Mouse (Mus musculus) brain, embryonic 14.5 days (tissue): ENCODE measurements at regions not wholly inside any gene's neighbourhood (a gene's known extent, or its start where the extent isn't known, plus 50 kb on each side); places are given as distances from the start of the nearest gene placed in this dataset.

Experiments
- CTCF ChIP-seq: fragments of 200-500 bp; IDR thresholded peaks from 2 replicates; pipeline ENCODE4 v1.5.1; 2012; ENCODE audit warnings: inconsistent platforms, mild to moderate bottlenecking, moderate library complexity, borderline replicate concordance; ENCODE audit not compliant: insufficient read depth, insufficient read length; ENCODE audit errors: extremely low read depth
- POLR2A ChIP-seq: fragments of 200-500 bp; IDR thresholded peaks from 2 replicates; pipeline ENCODE4 v1.6.1; 2012; ENCODE audit warnings: mild to moderate bottlenecking, inconsistent platforms, borderline replicate concordance; ENCODE audit not compliant: poor library complexity, insufficient read depth, insufficient read length, severe bottlenecking; ENCODE audit errors: extremely low read depth

GRCm38 (mm10) chr10:12004966-12005365, 661.8 kb downstream of the Epm2a start:
- no peak for TF ChIP-seq CTCF
- no peak for TF ChIP-seq POLR2A
